Mouse (Mus musculus): ENCODE results near the gene Adck1. TPM values are rescaled to one million over a fixed set of nuclear protein-coding genes. Genes with fewer than 3 reads are reported as not detected.
A peak's percentile ranks its signal among the peaks of the same experiment; 100 is the strongest.
"Not testable (repeated sequence)": the region's sequence is repeated elsewhere in the genome, so short reads cannot be mapped to it uniquely, and the experiment has no call there.

Gene Adck1
- total RNA-seq (2012; rRNA removed) (26.8 and 27.0 TPM in 2 replicates), total RNA-seq (2014; rRNA removed) (32.7 and 33.3 TPM in 2 replicates), polyA plus RNA-seq (2012; ENCODE audit: insufficient read length, low read depth) (27.0 and 29.4 TPM in 2 replicates)

GRCm38 (mm10) chr12:88360441-88361119 is at the start of gene Adck1:
Gene Adck1 (plus strand): TSS chr12:88360554.
- no peaks in the 10 kb centered on the region for H3K27me3 ChIP-seq (replicated peaks)
- in situ Hi-C loops (cut with MboI; ENCODE audit: low pct_ligation_motif_present, low pct_unique_long_range_greater_than_20kb, low sequenced_read_pairs), result no loop called here
- H3K27ac ChIP-seq (ENCODE audit: insufficient read depth, low read depth), result peak within 1 kb of the TSS; percentile 40
- no peaks in the 10 kb centered on the region for H3K9me3 ChIP-seq (replicated peaks; ENCODE audit: low read length)
- no peaks in the 10 kb centered on the region; the same call in 1 of the 2 replicates for H3K79me2 ChIP-seq (replicated peaks; ENCODE audit: control insufficient read depth, extremely low read depth, insufficient read depth, poor library complexity, severe bottlenecking)
- DNase-seq (ENCODE audit: extremely low read depth), result peak; percentile 83
- no peak for TF ChIP-seq MYC (IDR thresholded peaks at IDR 0.05; ENCODE audit: low read depth, low read length)
- TF ChIP-seq TBP (conservative IDR thresholded peaks at IDR 0.05; ENCODE audit: low read depth, low read length), result peak; percentile 62
- peak; percentile 56; the same call in 1 of the 2 replicates for TF ChIP-seq GABPA (IDR thresholded peaks at IDR 0.05; ENCODE audit: insufficient replicate concordance, low read depth, low read length)
- peak; percentile 77 for TF ChIP-seq POLR2A (IDR thresholded peaks at IDR 0.05; ENCODE audit: low read depth, low read length)
- TF ChIP-seq MAX (IDR thresholded peaks at IDR 0.05; ENCODE audit: low read length), result peak; percentile 96
- peak; percentile 75 for TF ChIP-seq NRF1 (IDR thresholded peaks at IDR 0.05; ENCODE audit: low read depth, low read length)
- peak; percentile 84 for TF ChIP-seq SIN3A (IDR thresholded peaks at IDR 0.05; ENCODE audit: low read length)
- peak; percentile 98 for TF ChIP-seq MXI1 (IDR thresholded peaks at IDR 0.05; ENCODE audit: low read depth, low read length)
- TF ChIP-seq RAD21 (IDR thresholded peaks at IDR 0.05; ENCODE audit: low read depth, low read length), result no peak
- 0 out of 2 replicates have a peak, but pooled peaks have one; percentile 30 for TF ChIP-seq IRF4 (IDR thresholded peaks at IDR 0.05; ENCODE audit: low read depth, low read length)
- no peak for TF ChIP-seq CHD1 (IDR thresholded peaks at IDR 0.05; ENCODE audit: low read depth, low read length)
- TF ChIP-seq HCFC1 (IDR thresholded peaks at IDR 0.05; ENCODE audit: low read depth, low read length), result peak; percentile 99
- TF ChIP-seq USF1 (IDR thresholded peaks at IDR 0.05; ENCODE audit: low read depth, low read length), result peak; percentile 71
- peak; percentile 63 for TF ChIP-seq USF2 (conservative IDR thresholded peaks at IDR 0.05; ENCODE audit: low read depth, low read length)
- TF ChIP-seq BHLHE40 (IDR thresholded peaks at IDR 0.05; ENCODE audit: low read depth, low read length), result no peak
- peak; percentile 93 for TF ChIP-seq ELF1 (IDR thresholded peaks at IDR 0.05; ENCODE audit: low read depth, low read length)
- peak; percentile 52; the same call in 1 of the 2 replicates for TF ChIP-seq MEF2A (IDR thresholded peaks at IDR 0.05; ENCODE audit: borderline replicate concordance, low read depth, low read length)
- peak; percentile 86; the same call in 1 of the 2 replicates for TF ChIP-seq KAT2A (IDR thresholded peaks at IDR 0.05; ENCODE audit: insufficient replicate concordance, low read length)
- peaks cover 2 to 21% of the 10 kb centered on the region in 2 experiments; a peak in 3 of 4 replicates for H3K4me1 ChIP-seq (ENCODE audit: control insufficient read depth in 1 of 2, insufficient read depth in 2 of 2)
- peaks cover 0 to 10% of the 10 kb centered on the region in 2 experiments for H3K36me3 ChIP-seq (replicated peaks in 1 of 2; ENCODE audit: control insufficient read depth in 1 of 2, insufficient read depth in 1 of 2, low read length in 1 of 2)
- peak within 1 kb of the TSS; percentile 56 for H3K9ac ChIP-seq (ENCODE audit: insufficient read depth, low read depth)
- dilution Hi-C loops (cut with MboI; ENCODE audit: extremely low pct_ligation_motif_present, extremely low pct_unique_long_range_greater_than_20kb, low sequenced_read_pairs), result no loop called here
- H3K4me3 ChIP-seq (replicated peaks in 1 of 3; ENCODE audit: low read depth in 2 of 3, low read length in 2 of 3, poor library complexity in 1 of 3), result peak within 1 kb of the TSS; percentile 69 to 95 (median 89)
- peak within 1 kb of the TSS; percentile 90 for H3K4me2 ChIP-seq (ENCODE audit: insufficient read depth, low read depth, poor library complexity, severe bottlenecking)

GRCm38 (mm10) chr12:88314556-88314955 is 45.8 kb upstream of the Adck1 start:
- Histone ChIP-seq H3K4me3 (replicated peaks in 1 of 3; ENCODE audit: low read depth in 2 of 3, low read length in 2 of 3, poor library complexity in 1 of 3) (no peak overlapping the region), H3K4me2 (ENCODE audit: insufficient read depth, low read depth, poor library complexity, severe bottlenecking) (no peak overlapping the region), H3K79me2 (replicated peaks; ENCODE audit: control insufficient read depth, extremely low read depth, insufficient read depth, poor library complexity, severe bottlenecking) (no peaks in the 10 kb centered on the region), H3K9me3 (replicated peaks; ENCODE audit: low read length) (no peaks in the 10 kb centered on the region), H3K36me3 (replicated peaks in 1 of 2; ENCODE audit: control insufficient read depth in 1 of 2, insufficient read depth in 1 of 2, low read length in 1 of 2) (no peaks in the 10 kb centered on the region), H3K27ac (ENCODE audit: insufficient read depth, low read depth) (no peak overlapping the region), H3K27me3 (replicated peaks) (peaks cover 5% of the 10 kb centered on the region), H3K4me1 (ENCODE audit: control insufficient read depth in 1 of 2, insufficient read depth in 2 of 2) (no peaks in the 10 kb centered on the region), H3K9ac (ENCODE audit: insufficient read depth, low read depth) (no peak overlapping the region)
- dilution Hi-C loops (cut with MboI; ENCODE audit: extremely low pct_ligation_motif_present, extremely low pct_unique_long_range_greater_than_20kb, low sequenced_read_pairs), result no loop called here
- in situ Hi-C loops (cut with MboI; ENCODE audit: low pct_ligation_motif_present, low pct_unique_long_range_greater_than_20kb, low sequenced_read_pairs), result no loop called here
- TF ChIP-seq SMC3 (IDR thresholded peaks at IDR 0.05; ENCODE audit: low read depth, low read length) (no peak), NELFE (IDR thresholded peaks at IDR 0.05; ENCODE audit: low read depth, low read length) (no peak), GABPA (IDR thresholded peaks at IDR 0.05; ENCODE audit: insufficient replicate concordance, low read depth, low read length) (no peak), POLR2A (IDR thresholded peaks at IDR 0.05; ENCODE audit: low read depth, low read length) (no peak), BHLHE40 (IDR thresholded peaks at IDR 0.05; ENCODE audit: low read depth, low read length) (no peak), SIN3A (IDR thresholded peaks at IDR 0.05; ENCODE audit: low read length) (no peak), ZMIZ1 (IDR thresholded peaks at IDR 0.05; ENCODE audit: low read depth, low read length) (no peak), ETS1 (conservative IDR thresholded peaks at IDR 0.05; ENCODE audit: low read depth, low read length) (no peak), MYC (IDR thresholded peaks at IDR 0.05; ENCODE audit: low read depth, low read length) (no peak), CTCF (conservative IDR thresholded peaks at IDR 0.05 in 1 of 2, IDR thresholded peaks at IDR 0.05 in 1 of 2; ENCODE audit: low read depth in 2 of 2, low read length in 2 of 2) (no peak), RCOR1 (conservative IDR thresholded peaks at IDR 0.05; ENCODE audit: low read depth, low read length) (no peak)
- DNase-seq (ENCODE audit: extremely low read depth), result no peak

DNA sequence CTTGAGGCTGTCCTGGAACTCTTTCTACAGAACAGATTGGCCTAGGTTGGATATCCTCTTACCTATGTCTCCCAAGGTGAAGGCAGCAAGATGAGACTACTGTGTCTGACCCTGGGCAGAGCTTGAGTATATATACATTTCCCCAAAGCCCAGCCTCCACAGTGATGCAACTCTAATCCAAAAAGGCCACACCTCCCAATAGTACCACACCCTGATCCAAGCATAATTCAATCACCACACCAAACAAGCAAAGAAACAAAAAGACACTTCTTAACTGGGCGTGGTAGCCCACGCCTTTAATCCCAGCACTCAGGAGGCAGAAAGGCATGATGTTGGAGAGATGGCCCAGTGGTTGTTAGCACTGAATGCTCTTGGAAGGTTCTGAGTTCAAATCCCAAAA is 36.4 kb upstream of the Adck1 start, which contains the start of gene Gm5039:
Gene Gm5039 (minus strand): TSS at position 101 of the 400 bp plus-strand sequence.
- H3K4me1 ChIP-seq (ENCODE audit: control insufficient read depth in 1 of 2, insufficient read depth in 2 of 2); H3K9me3 ChIP-seq (replicated peaks; ENCODE audit: low read length); H3K36me3 ChIP-seq (replicated peaks in 1 of 2; ENCODE audit: control insufficient read depth in 1 of 2, insufficient read depth in 1 of 2, low read length in 1 of 2); H3K9ac ChIP-seq (ENCODE audit: insufficient read depth, low read depth); H3K27ac ChIP-seq (ENCODE audit: insufficient read depth, low read depth); H3K27me3 ChIP-seq (replicated peaks); H3K79me2 ChIP-seq (replicated peaks; ENCODE audit: control insufficient read depth, extremely low read depth, insufficient read depth, poor library complexity, severe bottlenecking); H3K4me3 ChIP-seq (replicated peaks in 1 of 3; ENCODE audit: low read depth in 2 of 3, low read length in 2 of 3, poor library complexity in 1 of 3); dilution Hi-C loops (cut with MboI; ENCODE audit: extremely low pct_ligation_motif_present, extremely low pct_unique_long_range_greater_than_20kb, low sequenced_read_pairs); H3K4me2 ChIP-seq (ENCODE audit: insufficient read depth, low read depth, poor library complexity, severe bottlenecking); in situ Hi-C loops (cut with MboI; ENCODE audit: low pct_ligation_motif_present, low pct_unique_long_range_greater_than_20kb, low sequenced_read_pairs); DNase-seq (ENCODE audit: extremely low read depth): not testable (repeated sequence)

Measured in CH12.LX (cell line).